Mouse (Mus musculus) bone marrow macrophage, adult 2 months (primary cell): ENCODE measurements around the gene Adprhl1. TPM values are rescaled to one million over a fixed set of nuclear protein-coding genes. Genes with fewer than 3 reads are reported as not detected.

Source experiments
- H3K27ac ChIP-seq: 2 replicates; pipeline ENCODE4 v1.5.1; 2012; ENCODE audit warnings: low read depth, low read length; ENCODE audit not compliant: insufficient read depth
- H3K4me1 ChIP-seq: 2 replicates; pipeline ENCODE4 v1.6.1; 2012; ENCODE audit warnings: low read length; ENCODE audit not compliant: control insufficient read depth, insufficient read depth
- H3K4me3 ChIP-seq: 2 replicates; pipeline ENCODE4 v1.5.1; 2012; ENCODE audit warnings: mild to moderate bottlenecking, low read length, moderate library complexity; ENCODE audit not compliant: insufficient read depth
- CTCF ChIP-seq: IDR thresholded peaks from 2 replicates; pipeline ENCODE4 v1.5.1; 2012; ENCODE audit warnings: low read depth, mild to moderate bottlenecking, low read length, moderate library complexity
- POLR2A ChIP-seq: IDR thresholded peaks from 2 replicates; pipeline ENCODE4 v1.6.1; 2012; ENCODE audit warnings: mild to moderate bottlenecking, low read depth, low read length, borderline replicate concordance
- polyA plus RNA-seq: library from polyadenylated mRNA; stranded (reverse); fragments of >200 nt; gene quantifications from 2 replicates; pipeline ENCODE4 v1.2.4, GENCODE M21; 2012; ENCODE audit not compliant: missing spikeins, insufficient read depth, insufficient read length

The Adprhl1 gene
- not detected in 2 replicates for polyA plus RNA-seq

- Histone ChIP-seq H3K4me1 (0 out of 2 replicates have a peak, but pooled peaks cover 2% of the 10 kb centered on the region), H3K27ac (no peak within 1 kb of the TSS), H3K4me3 (no peak within 1 kb of the TSS)
- TF ChIP-seq POLR2A = no peak
- peak; percentile 67 for TF ChIP-seq CTCF
These were observed at the start of gene Adprhl1 for GRCm38 (mm10) chr8:13254019-13254418. Gene Adprhl1 (minus strand): TSS chr8:13254162.

- Histone ChIP-seq H3K4me3 (no peak overlapping the region), H3K27ac (no peak overlapping the region), H3K4me1 (no peaks in the 10 kb centered on the region)
- no peak for TF ChIP-seq POLR2A
- TF ChIP-seq CTCF = no peak
These were observed 47.1 kb upstream of the Adprhl1 start for GRCm38 (mm10) chr8:13301036-13301435.

- peaks cover 2% of the 10 kb centered on the region; the same call in 1 of the 2 replicates for H3K4me1 ChIP-seq
- TF ChIP-seq CTCF (no peak), POLR2A (no peak)
- no peak overlapping the region for H3K27ac ChIP-seq
- no peak overlapping the region for H3K4me3 ChIP-seq
These were observed 45.6 kb upstream of the Adprhl1 start for GRCm38 (mm10) chr8:13299571-13299970.

GRCm38 (mm10) chr8:13293677-13294470 lies 39.9 kb upstream of the Adprhl1 start:
- Histone ChIP-seq H3K27ac (peak overlapping the region; percentile 39; the same call in 1 of the 2 replicates), H3K4me1 (peaks cover 21% of the 10 kb centered on the region), H3K4me3 (no peak overlapping the region)
- TF ChIP-seq CTCF = no peak
- no peak for TF ChIP-seq POLR2A

GRCm38 (mm10) chr8:13292364-13292763 lies 38.4 kb upstream of the Adprhl1 start:
- H3K4me3 ChIP-seq = no peak overlapping the region
- peaks cover 23% of the 10 kb centered on the region for H3K4me1 ChIP-seq
- H3K27ac ChIP-seq = no peak overlapping the region
- no peak for TF ChIP-seq POLR2A
- TF ChIP-seq CTCF = peak; percentile 43

- peak overlapping the region; percentile 86 for H3K4me3 ChIP-seq
- no peak for TF ChIP-seq POLR2A
- no peak for TF ChIP-seq CTCF
- H3K27ac ChIP-seq = no peak overlapping the region
- peaks cover 20% of the 10 kb centered on the region for H3K4me1 ChIP-seq
These were observed 34.7 kb upstream of the Adprhl1 start for GRCm38 (mm10) chr8:13288646-13289045.

- H3K4me3 ChIP-seq = peak within 1 kb of the TSS; percentile 86
- TF ChIP-seq CTCF = no peak
- TF ChIP-seq POLR2A = no peak
- peak within 1 kb of the TSS; percentile 89 for H3K27ac ChIP-seq
- peaks cover 17% of the 10 kb centered on the region for H3K4me1 ChIP-seq
These were observed 34.0 kb upstream of the Adprhl1 start, which contains the start of the genes Dcun1d2 and Tmco3 for GRCm38 (mm10) chr8:13287692-13288623. Gene Dcun1d2 (minus strand): TSS chr8:13288131. Gene Tmco3 (plus strand): TSS chr8:13288190.

GRCm38 (mm10) chr8:13287304-13287691 lies 33.3 kb upstream of the Adprhl1 start:
- TF ChIP-seq CTCF = no peak
- TF ChIP-seq POLR2A = peak; percentile 57; the same call in 1 of the 2 replicates
- peaks cover 12% of the 10 kb centered on the region for H3K4me1 ChIP-seq
- peak overlapping the region; percentile 89 for H3K27ac ChIP-seq
- peak overlapping the region; percentile 86 for H3K4me3 ChIP-seq

- TF ChIP-seq CTCF = peak; percentile 40; the same call in 1 of the 2 replicates
- no peak for TF ChIP-seq POLR2A
- Histone ChIP-seq H3K27ac (no peak overlapping the region), H3K4me3 (no peak overlapping the region), H3K4me1 (peaks cover 6% of the 10 kb centered on the region)
These were observed 29.2 kb upstream of the Adprhl1 start for GRCm38 (mm10) chr8:13283200-13283599.
